Mouse (Mus musculus) limb, embryonic 14.5 days (tissue): ENCODE measurements around the gene Bik. TPM values are rescaled to one million over a fixed set of nuclear protein-coding genes. Genes with fewer than 3 reads are reported as not detected.

Experiments used
- ATAC-seq: fragments of 200-750 bp; cut with Nextera tagmentation; 2 replicates; pipeline ENCODE4 v1.8.0; 2017; ENCODE audit warnings: low read depth, moderate number of reproducible peaks, moderate TSS enrichment; ENCODE audit not compliant: low FRiP score
- DNase-seq: peaks from one replicate; pipeline ENCODE4 v3.0.0-alpha.2; 2015; ENCODE audit warnings: low spot score
- H3K27ac ChIP-seq: fragments of 300-500 bp; sonication (generic); replicated peaks from 2 replicates; pipeline ENCODE4 v1.5.1; 2014; ENCODE audit warnings: low read depth, mild to moderate bottlenecking, low read length, moderate library complexity, mixed read lengths
- H3K27me3 ChIP-seq: fragments of 300-500 bp; sonication (generic); 2 replicates; pipeline ENCODE4 v1.6.1; 2014; ENCODE audit warnings: low read length, mixed read lengths; ENCODE audit not compliant: control insufficient read depth, insufficient read depth
- H3K36me3 ChIP-seq: fragments of 300-500 bp; sonication (generic); 2 replicates; pipeline ENCODE4 v1.6.1; 2014; ENCODE audit warnings: mild to moderate bottlenecking, low read length, moderate library complexity, mixed read lengths; ENCODE audit not compliant: control insufficient read depth, insufficient read depth
- H3K4me1 ChIP-seq: fragments of 300-500 bp; sonication (generic); 2 replicates; pipeline ENCODE4 v1.6.1; 2014; ENCODE audit warnings: antibody characterized with exemption, low read length, mixed read lengths; ENCODE audit not compliant: control insufficient read depth, insufficient read depth
- H3K4me2 ChIP-seq: fragments of 300-500 bp; sonication (generic); replicated peaks from 2 replicates; pipeline ENCODE4 v1.6.1; 2014; ENCODE audit warnings: low read depth, mild to moderate bottlenecking, low read length, moderate library complexity; ENCODE audit not compliant: severe bottlenecking
- H3K4me3 ChIP-seq: fragments of 300-500 bp; sonication (generic); replicated peaks from 2 replicates; pipeline ENCODE4 v1.5.1; 2014; ENCODE audit warnings: low read length
- H3K9ac ChIP-seq: fragments of 300-500 bp; sonication (generic); 2 replicates; pipeline ENCODE4 v1.6.1; 2014; ENCODE audit warnings: mild to moderate bottlenecking, low read depth, low read length, moderate library complexity; ENCODE audit not compliant: severe bottlenecking
- H3K9me3 ChIP-seq: fragments of 300-500 bp; sonication (generic); 2 replicates; pipeline ENCODE4 v1.6.1; 2016; ENCODE audit warnings: low read length; ENCODE audit not compliant: control insufficient read depth
- POLR2A ChIP-seq: fragments of 200-500 bp; IDR thresholded peaks from 2 replicates; pipeline ENCODE4 v1.8.0; 2012; ENCODE audit warnings: inconsistent platforms, mild to moderate bottlenecking, moderate library complexity, borderline replicate concordance; ENCODE audit not compliant: insufficient read depth, insufficient read length; ENCODE audit errors: extremely low read depth
- WGBS: fragments of 180-500 bp; shearing (Covaris S2); extraction: QIAGEN DNeasy Blood & Tissue Kit; methylation state at CpG from one replicate; pipeline ENCODE4 v1.1.7; 2014; 5-methylcytosine and 5-hydroxymethylcytosine counted together
- polyA plus RNA-seq, 2 experiments: library from polyadenylated mRNA; depleted of rRNA in 1 of 2; stranded (reverse) in 1 of 2; unstranded in 1 of 2; fragments of >200 nt; fragmentation: Nextera tagmentation in 1 of 2; extraction: Ambion mirVana in 1 of 2; gene quantifications; 2 replicates each; pipeline versions ENCODE4 v1.2.1 to v1.2.3; 2012 to 2014

Bik gene
- polyA plus RNA-seq, 2 experiments, result 4.2 to 5.4 TPM

GRCm38 (mm10) chr15:83572132-83572531, 45.5 kb downstream of the Bik start:
- 83% methylated on average over 4 of the region's 4 CpGs for WGBS
- Histone ChIP-seq H3K4me2 (no peak overlapping the region), H3K36me3 (peaks cover 24% of the 10 kb centered on the region), H3K27me3 (no peaks in the 10 kb centered on the region), H3K27ac (no peak overlapping the region), H3K9ac (no peak overlapping the region), H3K9me3 (no peaks in the 10 kb centered on the region), H3K4me3 (no peak overlapping the region), H3K4me1 (no peaks in the 10 kb centered on the region)
- no peak for DNase-seq
- no peak for ATAC-seq
- TF ChIP-seq POLR2A, result no peak

GRCm38 (mm10) chr15:83573606-83574005, 46.9 kb downstream of the Bik start:
- no peaks in the 10 kb centered on the region for H3K9me3 ChIP-seq
- H3K4me2 ChIP-seq, result no peak overlapping the region
- no peak overlapping the region for H3K27ac ChIP-seq
- no peaks in the 10 kb centered on the region for H3K4me1 ChIP-seq
- no peak overlapping the region for H3K4me3 ChIP-seq
- H3K36me3 ChIP-seq, result peaks cover 34% of the 10 kb centered on the region
- ATAC-seq (no peak), DNase-seq (no peak)
- no peak for TF ChIP-seq POLR2A
- WGBS, result 92% methylated on average over 12 of the region's 12 CpGs
- no peaks in the 10 kb centered on the region for H3K27me3 ChIP-seq
- H3K9ac ChIP-seq, result no peak overlapping the region

- Histone ChIP-seq H3K36me3 (peaks cover 46% of the 10 kb centered on the region), H3K4me2 (no peak overlapping the region), H3K9me3 (no peaks in the 10 kb centered on the region), H3K27ac (no peak overlapping the region), H3K4me3 (no peak overlapping the region), H3K27me3 (no peaks in the 10 kb centered on the region), H3K9ac (no peak overlapping the region), H3K4me1 (no peaks in the 10 kb centered on the region)
- ATAC-seq, result no peak
- DNase-seq, result no peak
- WGBS, result 83% methylated on average over 6 of the region's 6 CpGs
- TF ChIP-seq POLR2A, result no peak
Measured at GRCm38 (mm10) chr15:83574731-83575351, 48.2 kb downstream of the Bik start.

GRCm38 (mm10) chr15:83575543-83575942, 48.9 kb downstream of the Bik start:
- Histone ChIP-seq H3K27ac (no peak overlapping the region), H3K27me3 (no peaks in the 10 kb centered on the region), H3K36me3 (peaks cover 53% of the 10 kb centered on the region), H3K4me1 (no peaks in the 10 kb centered on the region), H3K9me3 (no peaks in the 10 kb centered on the region), H3K9ac (no peak overlapping the region), H3K4me2 (no peak overlapping the region), H3K4me3 (no peak overlapping the region)
- TF ChIP-seq POLR2A, result no peak
- DNase-seq, result no peak
- WGBS, result 92% methylated on average over 8 of the region's 8 CpGs
- no peak for ATAC-seq

GRCm38 (mm10) chr15:83576651-83577050, 50.0 kb downstream of the Bik start:
- TF ChIP-seq POLR2A, result no peak
- peaks cover 64% of the 10 kb centered on the region for H3K36me3 ChIP-seq
- no peak overlapping the region for H3K27ac ChIP-seq
- H3K4me2 ChIP-seq, result no peak overlapping the region
- H3K4me1 ChIP-seq, result no peaks in the 10 kb centered on the region
- no peak overlapping the region for H3K4me3 ChIP-seq
- WGBS, result 94% methylated on average over 9 of the region's 9 CpGs
- DNase-seq, result no peak
- H3K9me3 ChIP-seq, result no peaks in the 10 kb centered on the region
- no peak for ATAC-seq
- H3K9ac ChIP-seq, result no peak overlapping the region
- H3K27me3 ChIP-seq, result no peaks in the 10 kb centered on the region
